Mouse (Mus musculus): ENCODE results near the gene Fam129c. TPM values are rescaled to one million over a fixed set of nuclear protein-coding genes. Genes with fewer than 3 reads are reported as not detected.

Gene Fam129c
- total RNA-seq, 2 experiments from 2014 or later, result 3.8 TPM

GRCm38 (mm10) chr8:71580201-71580600 lies 17.2 kb upstream of the Fam129c start:
- no peak overlapping the region for H3K27ac ChIP-seq
- DNase-seq (ENCODE audit: low spot score in 2 of 2), result no peak
- no peak overlapping the region for H3K4me3 ChIP-seq
- no peak for TF ChIP-seq CTCF (conservative IDR thresholded peaks at IDR 0.05)

- peak in 1 of 2 experiments; percentile 56 for DNase-seq (ENCODE audit: low spot score in 2 of 2)
- no peak overlapping the region for H3K27ac ChIP-seq
- peak; percentile 82 for TF ChIP-seq CTCF (conservative IDR thresholded peaks at IDR 0.05)
- H3K4me3 ChIP-seq, result no peak overlapping the region
Observed at GRCm38 (mm10) chr8:71586891-71587290, 10.6 kb upstream of the Fam129c start.

- no peak for TF ChIP-seq CTCF (conservative IDR thresholded peaks at IDR 0.05)
- Histone ChIP-seq H3K4me3 (no peak overlapping the region), H3K27ac (no peak overlapping the region)
- no peak for DNase-seq (ENCODE audit: low spot score in 2 of 2)
Observed at GRCm38 (mm10) chr8:71588762-71589161, 8.7 kb upstream of the Fam129c start.

- no peak for TF ChIP-seq CTCF (conservative IDR thresholded peaks at IDR 0.05)
- peak overlapping the region; percentile 79 for H3K4me3 ChIP-seq
- peak overlapping the region; percentile 99 for H3K27ac ChIP-seq
- DNase-seq (ENCODE audit: low spot score in 2 of 2), result no peak
Observed at GRCm38 (mm10) chr8:71591017-71591416, 6.4 kb upstream of the Fam129c start.

- H3K4me3 ChIP-seq, result peak within 1 kb of the TSS; percentile 79
- TF ChIP-seq CTCF (conservative IDR thresholded peaks at IDR 0.05), result no peak; the same call in 1 of the 2 replicates
- peak; percentile 95 for DNase-seq (ENCODE audit: low spot score in 2 of 2)
- H3K27ac ChIP-seq, result peak within 1 kb of the TSS; percentile 99
Observed at GRCm38 (mm10) chr8:71591471-71592373, 5.7 kb upstream of the Fam129c start, which contains the start of gene Pgls. Pgls (plus strand) TSS chr8:71592176.

- TF ChIP-seq CTCF (conservative IDR thresholded peaks at IDR 0.05), result no peak; the same call in 1 of the 2 replicates
- peak; percentile 85 to 87 for DNase-seq (ENCODE audit: low spot score in 2 of 2)
- Histone ChIP-seq H3K4me3 (peak overlapping the region; percentile 79), H3K27ac (peak overlapping the region; percentile 99)
Observed at GRCm38 (mm10) chr8:71592374-71593170, 4.9 kb upstream of the Fam129c start.

- Histone ChIP-seq H3K4me3 (no peak overlapping the region), H3K27ac (no peak overlapping the region)
- TF ChIP-seq CTCF (conservative IDR thresholded peaks at IDR 0.05), result no peak
- no peak for DNase-seq (ENCODE audit: low spot score in 2 of 2)
Observed at GRCm38 (mm10) chr8:71593556-71594323, 3.7 kb upstream of the Fam129c start.

- no peak for TF ChIP-seq CTCF (conservative IDR thresholded peaks at IDR 0.05)
Observed at GRCm38 (mm10) chr8:71594324-71594722, 3.1 kb upstream of the Fam129c start.

GRCm38 (mm10) chr8:71595862-71596261 lies 1.6 kb upstream of the Fam129c start:
- H3K4me3 ChIP-seq, result peak overlapping the region; percentile 35; the same call in 1 of the 2 replicates
- TF ChIP-seq CTCF (conservative IDR thresholded peaks at IDR 0.05), result peak; percentile 100
- no peak overlapping the region; the same call in 1 of the 2 replicates for H3K27ac ChIP-seq
- peak; percentile 86 to 91 for DNase-seq (ENCODE audit: low spot score in 2 of 2)

More at GRCm38 (mm10) chr8:71594324-71594722, 3.1 kb upstream of the Fam129c start:
- no peak for DNase-seq (ENCODE audit: low spot score in 2 of 2)
- no peak overlapping the region for H3K27ac ChIP-seq
- no peak overlapping the region for H3K4me3 ChIP-seq

- no peak overlapping the region for H3K4me3 ChIP-seq
- TF ChIP-seq CTCF (conservative IDR thresholded peaks at IDR 0.05), result no peak
- no peak for DNase-seq (ENCODE audit: low spot score in 2 of 2)
- no peak overlapping the region for H3K27ac ChIP-seq
Observed at GRCm38 (mm10) chr8:71596384-71596783, 1.1 kb upstream of the Fam129c start.

GRCm38 (mm10) chr8:71596798-71597197 lies 650 bp upstream of the Fam129c start:
- H3K27ac ChIP-seq, result no peak overlapping the region
- no peak for DNase-seq (ENCODE audit: low spot score in 2 of 2)
- H3K4me3 ChIP-seq, result no peak overlapping the region
- TF ChIP-seq CTCF (conservative IDR thresholded peaks at IDR 0.05), result no peak

GRCm38 (mm10) chr8:71598375-71598774 lies 927 bp downstream of the Fam129c start:
- DNase-seq (ENCODE audit: low spot score in 2 of 2), result no peak
- TF ChIP-seq CTCF (conservative IDR thresholded peaks at IDR 0.05), result no peak
- no peak overlapping the region for H3K27ac ChIP-seq

More at GRCm38 (mm10) chr8:71598375-71598774, 927 bp downstream of the Fam129c start:
- no peak overlapping the region for H3K4me3 ChIP-seq
